Mouse (Mus musculus): ENCODE results near the gene Syne1. TPM values are rescaled to one million over a fixed set of nuclear protein-coding genes. Genes with fewer than 3 reads are reported as not detected.

Gene Syne1
- total and polyA plus RNA-seq, 2 experiments from 2014 or later = 25.9 to 71.2 TPM

GRCm38 (mm10) chr10:5548651-5549050 lies 2.6 kb downstream of the Syne1 start:
- no peak for DNase-seq (ENCODE audit: low spot score)

GRCm38 (mm10) chr10:5547769-5548168 lies 3.5 kb downstream of the Syne1 start:
- Histone ChIP-seq H3K9ac (replicated peaks; ENCODE audit: low read depth, low read length) (no peak overlapping the region), H3K27ac (ENCODE audit: low read depth) (no peak overlapping the region), H3K4me3 (ENCODE audit: low read depth, low read length) (no peak overlapping the region), H3K4me2 (ENCODE audit: low read depth, low read length) (no peak overlapping the region), H3K4me1 (ENCODE audit: control insufficient read depth, insufficient read depth) (no peaks in the 10 kb centered on the region), H3K9me3 (replicated peaks; ENCODE audit: control insufficient read depth, low read length) (no peaks in the 10 kb centered on the region), H3K36me3 (replicated peaks; ENCODE audit: control insufficient read depth, insufficient read depth, low read length) (no peaks in the 10 kb centered on the region), H3K27me3 (ENCODE audit: control insufficient read depth, insufficient read depth, low read length) (0 out of 2 replicates have a peak, but pooled peaks cover 9% of the 10 kb centered on the region)
- WGBS = 88% methylated on average over 9 of the region's 9 CpGs
- DNase-seq (ENCODE audit: low spot score) (no peak), ATAC-seq (ENCODE audit: insufficient read depth, low read depth) (no peak)
- TF ChIP-seq CTCF (IDR thresholded peaks at IDR 0.05; ENCODE audit: low read depth) = no peak
- no peak for TF ChIP-seq EP300 (IDR thresholded peaks at IDR 0.05; ENCODE audit: low read depth)

More at GRCm38 (mm10) chr10:5548651-5549050, 2.6 kb downstream of the Syne1 start:
- Histone ChIP-seq H3K4me3 (ENCODE audit: low read depth, low read length) (no peak overlapping the region), H3K27ac (ENCODE audit: low read depth) (no peak overlapping the region), H3K36me3 (replicated peaks; ENCODE audit: control insufficient read depth, insufficient read depth, low read length) (no peaks in the 10 kb centered on the region), H3K9me3 (replicated peaks; ENCODE audit: control insufficient read depth, low read length) (no peaks in the 10 kb centered on the region), H3K4me1 (ENCODE audit: control insufficient read depth, insufficient read depth) (no peaks in the 10 kb centered on the region), H3K27me3 (ENCODE audit: control insufficient read depth, insufficient read depth, low read length) (0 out of 2 replicates have a peak, but pooled peaks cover 9% of the 10 kb centered on the region), H3K4me2 (ENCODE audit: low read depth, low read length) (no peak overlapping the region), H3K9ac (replicated peaks; ENCODE audit: low read depth, low read length) (no peak overlapping the region)
- 70% methylated on average over 2 of the region's 2 CpGs for WGBS
- no peak for TF ChIP-seq EP300 (IDR thresholded peaks at IDR 0.05; ENCODE audit: low read depth)
- TF ChIP-seq CTCF (IDR thresholded peaks at IDR 0.05; ENCODE audit: low read depth) = no peak
- ATAC-seq (ENCODE audit: insufficient read depth, low read depth) = no peak

DNA sequence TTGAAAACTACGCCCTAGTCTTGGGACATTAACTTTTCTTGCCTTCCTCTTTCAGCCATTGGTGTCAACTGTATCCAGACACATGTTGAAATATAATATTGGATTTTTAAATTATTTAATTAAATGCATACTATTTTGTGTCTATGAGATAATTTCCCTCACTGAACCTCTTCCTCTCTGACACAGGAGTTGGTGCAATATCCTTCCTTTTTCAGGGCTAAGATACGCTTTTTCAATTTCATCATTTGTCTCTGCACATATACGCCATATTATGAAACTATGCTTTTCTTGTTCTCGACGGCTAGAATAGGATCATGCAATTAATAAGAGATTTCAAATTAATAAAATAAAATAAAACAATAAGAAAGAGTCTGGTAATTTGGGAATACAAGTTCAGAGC lies 4.9 kb downstream of the Syne1 start:
- no peak overlapping the region for H3K9ac ChIP-seq (replicated peaks; ENCODE audit: low read depth, low read length)
- TF ChIP-seq CTCF (IDR thresholded peaks at IDR 0.05; ENCODE audit: low read depth) = no peak
- no peak for TF ChIP-seq EP300 (IDR thresholded peaks at IDR 0.05; ENCODE audit: low read depth)
- 0 out of 2 replicates have a peak, but pooled peaks cover 5% of the 10 kb centered on the region for H3K27me3 ChIP-seq (ENCODE audit: control insufficient read depth, insufficient read depth, low read length)
- H3K4me1 ChIP-seq (ENCODE audit: control insufficient read depth, insufficient read depth) = no peaks in the 10 kb centered on the region
- H3K9me3 ChIP-seq (replicated peaks; ENCODE audit: control insufficient read depth, low read length) = no peaks in the 10 kb centered on the region
- H3K36me3 ChIP-seq (replicated peaks; ENCODE audit: control insufficient read depth, insufficient read depth, low read length) = no peaks in the 10 kb centered on the region
- ATAC-seq (ENCODE audit: insufficient read depth, low read depth) (no peak), DNase-seq (ENCODE audit: low spot score) (no peak)
- H3K27ac ChIP-seq (ENCODE audit: low read depth) = no peak overlapping the region
- H3K4me2 ChIP-seq (ENCODE audit: low read depth, low read length) = no peak overlapping the region
- 85% methylated on average over 5 of the region's 5 CpGs for WGBS
- no peak overlapping the region for H3K4me3 ChIP-seq (ENCODE audit: low read depth, low read length)

GRCm38 (mm10) chr10:5528284-5528683 lies 23.0 kb downstream of the Syne1 start:
- DNase-seq (ENCODE audit: low spot score) = no peak
- Histone ChIP-seq H3K9me3 (replicated peaks; ENCODE audit: control insufficient read depth, low read length) (no peaks in the 10 kb centered on the region), H3K27me3 (ENCODE audit: control insufficient read depth, insufficient read depth, low read length) (no peaks in the 10 kb centered on the region), H3K27ac (ENCODE audit: low read depth) (no peak overlapping the region), H3K9ac (replicated peaks; ENCODE audit: low read depth, low read length) (no peak overlapping the region), H3K36me3 (replicated peaks; ENCODE audit: control insufficient read depth, insufficient read depth, low read length) (no peaks in the 10 kb centered on the region), H3K4me3 (ENCODE audit: low read depth, low read length) (no peak overlapping the region), H3K4me2 (ENCODE audit: low read depth, low read length) (no peak overlapping the region), H3K4me1 (ENCODE audit: control insufficient read depth, insufficient read depth) (peaks cover 3% of the 10 kb centered on the region; the same call in 1 of the 2 replicates)
- WGBS = 84% methylated on average over 1 of the region's 1 CpGs
- ATAC-seq (ENCODE audit: insufficient read depth, low read depth) = peak; percentile 27; the same call in 1 of the 2 replicates
- TF ChIP-seq EP300 (IDR thresholded peaks at IDR 0.05; ENCODE audit: low read depth) (no peak), CTCF (IDR thresholded peaks at IDR 0.05; ENCODE audit: low read depth) (no peak)

DNA sequence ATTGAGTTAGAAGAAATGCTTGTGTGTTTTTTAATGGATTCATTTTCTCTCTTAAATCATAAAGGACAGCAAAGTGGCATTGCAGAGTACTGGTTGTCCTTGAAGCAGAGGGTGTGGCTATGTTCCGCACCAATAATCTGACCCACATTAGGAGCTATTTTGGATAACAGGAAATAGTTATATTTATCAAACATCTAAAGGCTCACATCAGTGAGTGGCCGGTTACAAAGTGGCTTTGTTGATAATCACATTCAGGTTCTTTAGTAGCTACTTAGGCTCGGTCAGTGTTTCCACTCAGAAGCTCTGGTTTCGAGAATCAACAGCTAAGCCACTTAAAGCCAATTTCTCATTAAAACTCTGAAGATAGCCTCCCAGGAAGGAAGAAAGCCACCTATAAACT lies 23.6 kb downstream of the Syne1 start:
- Histone ChIP-seq H3K36me3 (replicated peaks; ENCODE audit: control insufficient read depth, insufficient read depth, low read length) (no peaks in the 10 kb centered on the region), H3K9me3 (replicated peaks; ENCODE audit: control insufficient read depth, low read length) (no peaks in the 10 kb centered on the region), H3K4me1 (ENCODE audit: control insufficient read depth, insufficient read depth) (peaks cover 3% of the 10 kb centered on the region; the same call in 1 of the 2 replicates), H3K4me3 (ENCODE audit: low read depth, low read length) (no peak overlapping the region), H3K9ac (replicated peaks; ENCODE audit: low read depth, low read length) (no peak overlapping the region), H3K27ac (ENCODE audit: low read depth) (no peak overlapping the region), H3K27me3 (ENCODE audit: control insufficient read depth, insufficient read depth, low read length) (no peaks in the 10 kb centered on the region), H3K4me2 (ENCODE audit: low read depth, low read length) (no peak overlapping the region)
- TF ChIP-seq EP300 (IDR thresholded peaks at IDR 0.05; ENCODE audit: low read depth) (no peak), CTCF (IDR thresholded peaks at IDR 0.05; ENCODE audit: low read depth) (no peak)
- WGBS = 21% methylated on average over 4 of the region's 4 CpGs
- DNase-seq (ENCODE audit: low spot score) (no peak), ATAC-seq (ENCODE audit: insufficient read depth, low read depth) (no peak)

GRCm38 (mm10) chr10:5522904-5523303 lies 28.4 kb downstream of the Syne1 start:
- 28% methylated on average over 4 of the region's 4 CpGs for WGBS
- Histone ChIP-seq H3K27me3 (ENCODE audit: control insufficient read depth, insufficient read depth, low read length) (no peaks in the 10 kb centered on the region), H3K4me3 (ENCODE audit: low read depth, low read length) (no peak overlapping the region), H3K4me1 (ENCODE audit: control insufficient read depth, insufficient read depth) (peaks cover 3% of the 10 kb centered on the region; the same call in 1 of the 2 replicates), H3K36me3 (replicated peaks; ENCODE audit: control insufficient read depth, insufficient read depth, low read length) (no peaks in the 10 kb centered on the region), H3K9ac (replicated peaks; ENCODE audit: low read depth, low read length) (no peak overlapping the region), H3K27ac (ENCODE audit: low read depth) (no peak overlapping the region), H3K9me3 (replicated peaks; ENCODE audit: control insufficient read depth, low read length) (no peaks in the 10 kb centered on the region), H3K4me2 (ENCODE audit: low read depth, low read length) (no peak overlapping the region)
- ATAC-seq (ENCODE audit: insufficient read depth, low read depth) (no peak), DNase-seq (ENCODE audit: low spot score) (no peak)
- TF ChIP-seq CTCF (IDR thresholded peaks at IDR 0.05; ENCODE audit: low read depth) = no peak
- TF ChIP-seq EP300 (IDR thresholded peaks at IDR 0.05; ENCODE audit: low read depth) = no peak

Measured in heart, postnatal 0 days (tissue).